Mouse (Mus musculus) heart, embryonic 14.5 days (tissue): Measurements from ENCODE around the gene Mapre1. TPM values are rescaled to one million over a fixed set of nuclear protein-coding genes. Genes with fewer than 3 reads are reported as not detected.
"Not testable (repeated sequence)": the region's sequence is repeated elsewhere in the genome, so short reads cannot be mapped to it uniquely, and the experiment has no call there.

ENCODE experiments used
- ATAC-seq: fragments of 200-750 bp; cut with Nextera tagmentation; 2 replicates; pipeline ENCODE4 v1.8.0; 2017; ENCODE audit warnings: low read depth, moderate TSS enrichment; ENCODE audit not compliant: insufficient number of reproducible peaks, insufficient read depth, low FRiP score
- H3K27ac ChIP-seq, 2 experiments: fragments of 200-500 bp in 1 of 2; fragments of 300-500 bp in 1 of 2; sonication (generic) in 1 of 2; replicated peaks in 1 of 2; 2 replicates each; pipeline ENCODE4 v1.5.1; 2012 to 2014; ENCODE audit warnings: low read depth in 2 of 2, low read length in 2 of 2, control low read depth in 1 of 2, mild to moderate bottlenecking in 1 of 2, mixed read lengths in 1 of 2; ENCODE audit not compliant: control insufficient read depth in 1 of 2, insufficient read depth in 1 of 2
- H3K27me3 ChIP-seq: fragments of 300-500 bp; sonication (generic); 2 replicates; pipeline ENCODE4 v1.6.1; 2014; ENCODE audit warnings: mild to moderate bottlenecking, low read length, control low read depth; ENCODE audit not compliant: control insufficient read depth, insufficient read depth
- H3K36me3 ChIP-seq: fragments of 300-500 bp; sonication (generic); 2 replicates; pipeline ENCODE4 v1.6.1; 2014; ENCODE audit warnings: mild to moderate bottlenecking, control low read depth, low read length, mixed read lengths; ENCODE audit not compliant: control insufficient read depth, insufficient read depth
- H3K4me1 ChIP-seq, 2 experiments: fragments of 200-500 bp in 1 of 2; fragments of 300-500 bp in 1 of 2; sonication (generic) in 1 of 2; 2 replicates each; pipeline ENCODE4 v1.6.1; 2012 to 2014; ENCODE audit warnings: low read length in 2 of 2, control low read depth in 1 of 2, mixed read lengths in 1 of 2; ENCODE audit not compliant: control insufficient read depth in 2 of 2, insufficient read depth in 2 of 2
- H3K4me2 ChIP-seq: fragments of 300-500 bp; sonication (generic); 2 replicates; pipeline ENCODE4 v1.6.1; 2014; ENCODE audit warnings: mild to moderate bottlenecking, low read length
- H3K4me3 ChIP-seq, 2 experiments: fragments of 200-500 bp in 1 of 2; fragments of 300-500 bp in 1 of 2; sonication (generic) in 1 of 2; 2 replicates each; pipeline ENCODE4 v1.5.1; 2012 to 2014; ENCODE audit warnings: low read length in 2 of 2, mild to moderate bottlenecking in 2 of 2, control low read depth in 1 of 2, low read depth in 1 of 2, moderate library complexity in 1 of 2; ENCODE audit not compliant: control insufficient read depth in 1 of 2, insufficient read depth in 1 of 2
- H3K9ac ChIP-seq: fragments of 300-500 bp; sonication (generic); 2 replicates; pipeline ENCODE4 v1.6.1; 2014; ENCODE audit warnings: mild to moderate bottlenecking, low read length
- H3K9me3 ChIP-seq: fragments of 300-500 bp; sonication (generic); 2 replicates; pipeline ENCODE4 v1.6.1; 2016; ENCODE audit warnings: low read length, control low read depth; ENCODE audit not compliant: control insufficient read depth
- WGBS: fragments of 180-500 bp; shearing (Covaris S2); extraction: QIAGEN DNeasy Blood & Tissue Kit; methylation state at CpG from one replicate; pipeline ENCODE4 v1.1.7; 2014; 5-methylcytosine and 5-hydroxymethylcytosine counted together
- polyA plus RNA-seq: library from polyadenylated mRNA; unstranded; fragments of >200 nt; fragmentation: Nextera tagmentation; extraction: Ambion mirVana; gene quantifications from 2 replicates; pipeline ENCODE4 v1.2.1, GENCODE M21; 2014

The Mapre1 gene
- polyA plus RNA-seq, 1 experiment from 2014 or later: 231 TPM

- no peaks in the 10 kb centered on the region for H3K27me3 ChIP-seq
- 40% methylated on average over 12 of the region's 12 CpGs for WGBS
- no peak within 1 kb of the TSS for H3K27ac ChIP-seq
- peak within 1 kb of the TSS; percentile 65 for H3K4me2 ChIP-seq
- no peaks in the 10 kb centered on the region for H3K9me3 ChIP-seq
- no peak for ATAC-seq
- peaks cover 0 to 11% of the 10 kb centered on the region in 2 experiments; a peak in 2 of 4 replicates for H3K4me1 ChIP-seq
- H3K9ac ChIP-seq: peak within 1 kb of the TSS; percentile 5; the same call in 1 of the 2 replicates
- no peaks in the 10 kb centered on the region for H3K36me3 ChIP-seq
- peak within 1 kb of the TSS; percentile 24 to 46 for H3K4me3 ChIP-seq
These were observed 38.4 kb downstream of the Mapre1 start, which contains the start of gene Efcab8 for GRCm38 (mm10) chr2:153779394-153779981. Efcab8 (plus strand) TSS chr2:153779931.

- no peak overlapping the region for H3K4me3 ChIP-seq
- no peak overlapping the region for H3K27ac ChIP-seq
- H3K4me2 ChIP-seq: no peak overlapping the region
- H3K9me3 ChIP-seq: no peaks in the 10 kb centered on the region
- H3K4me1 ChIP-seq: peaks cover 0 to 11% of the 10 kb centered on the region in 2 experiments; a peak in 2 of 4 replicates
- no peaks in the 10 kb centered on the region for H3K27me3 ChIP-seq
- H3K36me3 ChIP-seq: no peaks in the 10 kb centered on the region
- WGBS: 79% methylated on average over 4 of the region's 4 CpGs
- ATAC-seq: no peak
- no peak overlapping the region for H3K9ac ChIP-seq
These were observed 40.1 kb downstream of the Mapre1 start for GRCm38 (mm10) chr2:153781181-153781580.

- Histone ChIP-seq H3K9me3 (no peaks in the 10 kb centered on the region), H3K4me3 (no peak overlapping the region), H3K4me1 (no peaks in the 10 kb centered on the region), H3K27ac (no peak overlapping the region), H3K27me3 (no peaks in the 10 kb centered on the region), H3K9ac (no peak overlapping the region), H3K4me2 (no peak overlapping the region), H3K36me3 (no peaks in the 10 kb centered on the region)
- 83% methylated on average over 2 of the region's 2 CpGs for WGBS
- ATAC-seq: no peak
These were observed 43.6 kb downstream of the Mapre1 start for GRCm38 (mm10) chr2:153784668-153785067.

- Histone ChIP-seq H3K27ac (no peak overlapping the region), H3K36me3 (no peaks in the 10 kb centered on the region), H3K4me2 (no peak overlapping the region), H3K27me3 (no peaks in the 10 kb centered on the region), H3K4me3 (no peak overlapping the region), H3K9ac (no peak overlapping the region), H3K4me1 (no peaks in the 10 kb centered on the region; a peak in 1 of 4 replicates), H3K9me3 (0 out of 2 replicates have a peak, but pooled peaks cover 2% of the 10 kb centered on the region)
- ATAC-seq: no peak
These were observed 52.3 kb downstream of the Mapre1 start for GRCm38 (mm10) chr2:153793366-153793765.

GRCm38 (mm10) chr2:153795090-153795489 is 54.0 kb downstream of the Mapre1 start:
- 51% methylated on average over 5 of the region's 5 CpGs for WGBS
- no peak overlapping the region for H3K9ac ChIP-seq
- no peak for ATAC-seq
- no peak overlapping the region for H3K27ac ChIP-seq
- H3K9me3 ChIP-seq: 0 out of 2 replicates have a peak, but pooled peaks cover 2% of the 10 kb centered on the region
- no peaks in the 10 kb centered on the region; a peak in 1 of 4 replicates for H3K4me1 ChIP-seq
- H3K4me2 ChIP-seq: no peak overlapping the region
- H3K36me3 ChIP-seq: no peaks in the 10 kb centered on the region
- H3K27me3 ChIP-seq: no peaks in the 10 kb centered on the region
- no peak overlapping the region for H3K4me3 ChIP-seq

GRCm38 (mm10) chr2:153807464-153807863 is 66.4 kb downstream of the Mapre1 start:
- H3K27me3 ChIP-seq, H3K4me3 ChIP-seq, H3K27ac ChIP-seq, H3K36me3 ChIP-seq, H3K4me2 ChIP-seq, H3K9ac ChIP-seq, ATAC-seq, H3K9me3 ChIP-seq: not testable (repeated sequence)
- H3K4me1 ChIP-seq: peaks cover 15 to 19% of the 10 kb centered on the region in 2 experiments

- Histone ChIP-seq H3K27ac (no peak overlapping the region), H3K4me2 (no peak overlapping the region), H3K27me3 (no peaks in the 10 kb centered on the region), H3K4me1 (peaks cover 15 to 19% of the 10 kb centered on the region in 2 experiments), H3K9ac (no peak overlapping the region), H3K4me3 (no peak overlapping the region), H3K9me3 (no peaks in the 10 kb centered on the region), H3K36me3 (no peaks in the 10 kb centered on the region)
- 70% methylated on average over 8 of the region's 8 CpGs for WGBS
- no peak for ATAC-seq
These were observed 67.1 kb downstream of the Mapre1 start for GRCm38 (mm10) chr2:153808146-153808545.

- H3K36me3 ChIP-seq: no peaks in the 10 kb centered on the region
- no peak overlapping the region for H3K27ac ChIP-seq
- no peak overlapping the region for H3K4me2 ChIP-seq
- H3K4me3 ChIP-seq: no peak overlapping the region
- no peak for ATAC-seq
- no peaks in the 10 kb centered on the region for H3K27me3 ChIP-seq
- WGBS: 53% methylated on average over 6 of the region's 6 CpGs
- H3K9ac ChIP-seq: no peak overlapping the region
- H3K4me1 ChIP-seq: peaks cover 15 to 19% of the 10 kb centered on the region in 2 experiments
- H3K9me3 ChIP-seq: no peaks in the 10 kb centered on the region
These were observed 67.8 kb downstream of the Mapre1 start for GRCm38 (mm10) chr2:153808841-153809240.
